In the genomic region with DNA sequence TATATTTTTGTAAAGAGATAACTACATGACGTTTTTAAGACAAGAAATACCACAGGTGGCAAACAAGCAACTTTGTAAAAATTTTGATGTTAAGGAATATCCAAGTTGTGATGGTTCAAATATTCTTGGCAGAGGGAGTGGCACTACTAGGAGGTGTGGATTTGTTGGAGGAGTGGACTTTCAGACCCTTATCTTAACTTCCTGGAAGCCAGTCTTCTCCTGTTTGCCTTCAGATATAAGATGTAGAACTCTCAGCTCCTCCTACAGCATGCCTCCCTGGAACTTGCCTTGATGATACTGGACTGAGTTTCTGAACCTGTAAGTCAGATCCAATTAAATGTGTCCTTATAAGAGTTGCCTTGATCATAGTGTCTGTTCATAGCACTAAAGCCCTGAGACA, we compare ENCODE assay signal across 22 mouse cellular contexts.
DNase-seq lines count a peak whose midpoint lies in the region; ATAC-seq and TF ChIP-seq lines count a peak whose summit lies in the region.
"Had no signal": no experiment of that assay in that cellular context is flagged by ENCODE, and none has a peak within 500 bp of the region (broad histone marks: within the 10 kb centered on the region; RNA-seq: fewer than 3 reads in every experiment).

No protein-coding gene starts in this region.

- no peak for TF ChIP-seq POLR2A in CH12.LX (IDR thresholded peaks at IDR 0.05; ENCODE audit: low read depth, low read length)
- TF ChIP-seq POLR2A in embryonic fibroblast, embryonic 13.5 days (IDR thresholded peaks at IDR 0.05; ENCODE audit: low read depth, low read length) = no peak

- H3K27ac ChIP-seq in CH12.LX (ENCODE audit: insufficient read depth, low read depth) = no peak overlapping the region
- peak overlapping the region; percentile 40; the same call in 1 of the 2 replicates for H3K27ac ChIP-seq in embryonic fibroblast, embryonic 13.5 days (ENCODE audit: insufficient read depth, low read length)
- H3K27ac ChIP-seq in stomach, postnatal 0 days (replicated peaks) = no peak overlapping the region
- H3K27ac ChIP-seq: embryonic facial prominence, embryonic 13.5 days; embryonic facial prominence, embryonic 15.5 days; forebrain, embryonic 13.5 days; forebrain, embryonic 15.5 days had no signal

- 89% methylated on average over 1 of the region's 1 CpGs for WGBS in stomach, postnatal 0 days

- dilution Hi-C loops in CH12.LX (cut with MboI; ENCODE audit: extremely low pct_ligation_motif_present, extremely low pct_unique_long_range_greater_than_20kb, low sequenced_read_pairs) = no loop called here

- no peak for TF ChIP-seq RAD21 in CH12.LX (IDR thresholded peaks at IDR 0.05; ENCODE audit: low read depth, low read length)

- H3K9me3 ChIP-seq in CH12.LX (replicated peaks; ENCODE audit: low read length) = no peaks in the 10 kb centered on the region
- H3K9me3 ChIP-seq in stomach, postnatal 0 days (ENCODE audit: control insufficient read depth, low read length) = no peaks in the 10 kb centered on the region
- H3K9me3 ChIP-seq: embryonic facial prominence, embryonic 13.5 days; embryonic facial prominence, embryonic 15.5 days; forebrain, embryonic 13.5 days; forebrain, embryonic 15.5 days had no signal

- H3K9ac ChIP-seq in CH12.LX (ENCODE audit: insufficient read depth, low read depth) = no peak overlapping the region
- H3K9ac ChIP-seq in stomach, postnatal 0 days (ENCODE audit: low read length) = no peak overlapping the region
- H3K9ac ChIP-seq: embryonic facial prominence, embryonic 13.5 days; embryonic facial prominence, embryonic 15.5 days; forebrain, embryonic 13.5 days; forebrain, embryonic 15.5 days; forebrain, postnatal 0 days had no signal

- peaks cover 0 to 18% of the 10 kb centered on the region in 2 experiments; a peak in 2 of 4 replicates for H3K4me1 ChIP-seq in CH12.LX (ENCODE audit: control insufficient read depth in 1 of 2, insufficient read depth in 2 of 2)
- no peaks in the 10 kb centered on the region for H3K4me1 ChIP-seq in embryonic fibroblast, embryonic 13.5 days (ENCODE audit: control insufficient read depth, insufficient read depth, low read length)
- H3K4me1 ChIP-seq in stomach, postnatal 0 days (replicated peaks; ENCODE audit: control insufficient read depth, insufficient read depth) = no peaks in the 10 kb centered on the region
- H3K4me1 ChIP-seq: embryonic facial prominence, embryonic 15.5 days; forebrain, embryonic 13.5 days; forebrain, embryonic 15.5 days had no signal

- H3K36me3 ChIP-seq in CH12.LX (replicated peaks in 1 of 2; ENCODE audit: control insufficient read depth in 1 of 2, insufficient read depth in 1 of 2, low read length in 1 of 2) = no peaks in the 10 kb centered on the region
- no peaks in the 10 kb centered on the region for H3K36me3 ChIP-seq in stomach, postnatal 0 days (ENCODE audit: control insufficient read depth, insufficient read depth, low read length)
- H3K36me3 ChIP-seq: embryonic facial prominence, embryonic 13.5 days; embryonic facial prominence, embryonic 15.5 days; forebrain, embryonic 15.5 days; G1E had no signal

- H3K4me3 ChIP-seq in CH12.LX (replicated peaks in 1 of 3; ENCODE audit: low read depth in 2 of 3, low read length in 2 of 3, poor library complexity in 1 of 3) = no peak overlapping the region
- no peak overlapping the region for H3K4me3 ChIP-seq in embryonic fibroblast, embryonic 13.5 days (ENCODE audit: insufficient read depth, low read length)
- no peak overlapping the region for H3K4me3 ChIP-seq in stomach, postnatal 0 days (ENCODE audit: low read depth, low read length)
- H3K4me3 ChIP-seq: embryonic facial prominence, embryonic 13.5 days; embryonic facial prominence, embryonic 15.5 days; forebrain, embryonic 13.5 days; forebrain, embryonic 15.5 days had no signal

- DNase-seq in CH12.LX (ENCODE audit: extremely low read depth) = no peak
- no peak for DNase-seq in stomach, postnatal 0 days (ENCODE audit: low spot score)
- no peak for DNase-seq in urinary bladder, postnatal 4 days (ENCODE audit: low spot score in 2 of 2)
- DNase-seq: adrenal gland, adult 8-10 months; adrenal gland, postnatal 14 days; cerebellum, adult 11 months; cerebellum, adult 18-20 months; cerebellum, adult 8-10 months; cerebellum, adult 9-11 months; cerebellum, postnatal 14 days; cerebellum, postnatal 36 days; embryo, embryonic 11 days; forebrain, postnatal 0 days had no signal

- 0 out of 2 replicates have a peak overlapping the region, but pooled peaks have one; percentile 5 for H3K4me2 ChIP-seq in CH12.LX (ENCODE audit: insufficient read depth, low read depth, poor library complexity, severe bottlenecking)
- H3K4me2 ChIP-seq in stomach, postnatal 0 days (replicated peaks; ENCODE audit: low read depth) = no peak overlapping the region
- H3K4me2 ChIP-seq: embryonic facial prominence, embryonic 13.5 days; embryonic facial prominence, embryonic 15.5 days; forebrain, embryonic 13.5 days; forebrain, embryonic 15.5 days had no signal

- H3K79me2 ChIP-seq in CH12.LX (replicated peaks; ENCODE audit: control insufficient read depth, extremely low read depth, insufficient read depth, poor library complexity, severe bottlenecking) = no peaks in the 10 kb centered on the region

- in situ Hi-C loops in CH12.LX (cut with MboI; ENCODE audit: low pct_ligation_motif_present, low pct_unique_long_range_greater_than_20kb, low sequenced_read_pairs) = no loop called here

- ATAC-seq in stomach, postnatal 0 days (ENCODE audit: low FRiP score, low TSS enrichment) = peak; percentile 81; the same call in 1 of the 2 replicates
- no peak for ATAC-seq in megakaryocyte, adult 5-6 weeks (ENCODE audit: poor library complexity, severe bottlenecking)
- ATAC-seq: activated CD4-positive, CD25-positive, alpha-beta regulatory T cell, adult 4 months; forebrain, embryonic 13.5 days; forebrain, embryonic 15.5 days; forebrain, postnatal 0 days; Patski had no signal

- TF ChIP-seq CTCF in CH12.LX (conservative IDR thresholded peaks at IDR 0.05 in 1 of 2, IDR thresholded peaks at IDR 0.05 in 1 of 2; ENCODE audit: low read depth in 2 of 2, low read length in 2 of 2) = no peak
- no peak for TF ChIP-seq CTCF in embryonic fibroblast, embryonic 13.5 days (IDR thresholded peaks at IDR 0.05; ENCODE audit: borderline replicate concordance, insufficient read depth, low read length)
- no peak for TF ChIP-seq CTCF in stomach, postnatal 0 days (IDR thresholded peaks at IDR 0.05; ENCODE audit: low read depth)

- no peak for TF ChIP-seq EP300 in CH12.LX (IDR thresholded peaks at IDR 0.05; ENCODE audit: low read length)
- TF ChIP-seq EP300 in stomach, postnatal 0 days (optimal IDR thresholded peaks at IDR 0.05) = no peak

- no peaks in the 10 kb centered on the region for H3K27me3 ChIP-seq in CH12.LX (replicated peaks)
- H3K27me3 ChIP-seq in stomach, postnatal 0 days (ENCODE audit: control insufficient read depth, insufficient read depth, low read length) = no peaks in the 10 kb centered on the region
- H3K27me3 ChIP-seq: embryonic facial prominence, embryonic 13.5 days; embryonic facial prominence, embryonic 15.5 days; forebrain, embryonic 13.5 days; forebrain, embryonic 15.5 days had no signal

TF ChIP-seq in CH12.LX, 34 proteins besides CTCF, POLR2A, EP300 and RAD21:
- no peak for TF ChIP-seq USF1 (IDR thresholded peaks at IDR 0.05; ENCODE audit: low read depth, low read length)
